Mouse (Mus musculus) intestine, embryonic 16.5 days (tissue): Measurements from ENCODE around the gene Rab44. TPM values are rescaled to one million over a fixed set of nuclear protein-coding genes. Genes with fewer than 3 reads are reported as not detected.

Experiments used
- ATAC-seq: fragments of 200-750 bp; cut with Nextera tagmentation; 2 replicates; pipeline ENCODE4 v1.8.0; 2017; ENCODE audit warnings: moderate TSS enrichment, moderate library complexity
- H3K27ac ChIP-seq: fragments of 300-500 bp; sonication (generic); 2 replicates; pipeline ENCODE4 v1.5.1; 2014; ENCODE audit warnings: mild to moderate bottlenecking, low read length
- H3K27me3 ChIP-seq: fragments of 300-500 bp; sonication (generic); replicated peaks from 2 replicates; pipeline ENCODE4 v1.6.1; 2014; ENCODE audit warnings: low read length, control low read depth, mixed read lengths; ENCODE audit not compliant: control insufficient read depth, insufficient read depth
- H3K36me3 ChIP-seq: fragments of 300-500 bp; sonication (generic); 2 replicates; pipeline ENCODE4 v1.6.1; 2014; ENCODE audit warnings: low read length, control low read depth; ENCODE audit not compliant: control insufficient read depth, insufficient read depth
- H3K4me1 ChIP-seq: fragments of 300-500 bp; sonication (generic); 2 replicates; pipeline ENCODE4 v1.6.1; 2014; ENCODE audit warnings: low read length, control low read depth, mixed read lengths; ENCODE audit not compliant: control insufficient read depth, insufficient read depth
- H3K4me2 ChIP-seq: fragments of 300-500 bp; sonication (generic); 2 replicates; pipeline ENCODE4 v1.6.1; 2014; ENCODE audit warnings: low read depth, low read length, control low read depth
- H3K4me3 ChIP-seq: fragments of 300-500 bp; sonication (generic); 2 replicates; pipeline ENCODE4 v1.5.1; 2014; ENCODE audit warnings: mild to moderate bottlenecking, low read length
- H3K9ac ChIP-seq: fragments of 300-500 bp; sonication (generic); 2 replicates; pipeline ENCODE4 v1.6.1; 2014; ENCODE audit warnings: low read depth, low read length
- H3K9me3 ChIP-seq: fragments of 300-500 bp; sonication (generic); 2 replicates; pipeline ENCODE4 v1.6.1; 2016; ENCODE audit warnings: low read length, control low read depth; ENCODE audit not compliant: control insufficient read depth
- WGBS: fragments of 180-500 bp; shearing (Covaris S2); extraction: QIAGEN DNeasy Blood & Tissue Kit; methylation state at CpG from one replicate; pipeline ENCODE4 v1.1.7; 2014; 5-methylcytosine and 5-hydroxymethylcytosine counted together
- polyA plus RNA-seq: library from polyadenylated mRNA; unstranded; fragments of >200 nt; fragmentation: Nextera tagmentation; extraction: Ambion mirVana; gene quantifications from 2 replicates; pipeline ENCODE4 v1.2.1, GENCODE M21; 2015

Gene Rab44
- polyA plus RNA-seq, 1 experiment from 2014 or later = 0.70 TPM

GRCm38 (mm10) chr17:29074085-29074484 is 39.9 kb upstream of the Rab44 start:
- ATAC-seq = no peak
- H3K27me3 ChIP-seq = no peaks in the 10 kb centered on the region
- 69% methylated on average over 13 of the region's 13 CpGs for WGBS
- H3K4me2 ChIP-seq = no peak overlapping the region
- H3K9me3 ChIP-seq = no peaks in the 10 kb centered on the region
- H3K36me3 ChIP-seq = no peaks in the 10 kb centered on the region
- peaks cover 23% of the 10 kb centered on the region for H3K4me1 ChIP-seq
- H3K27ac ChIP-seq = no peak overlapping the region
- H3K4me3 ChIP-seq = no peak overlapping the region
- no peak overlapping the region for H3K9ac ChIP-seq

- no peak for ATAC-seq
- Histone ChIP-seq H3K9ac (no peak overlapping the region), H3K27ac (no peak overlapping the region), H3K4me3 (no peak overlapping the region), H3K36me3 (no peaks in the 10 kb centered on the region), H3K9me3 (no peaks in the 10 kb centered on the region), H3K4me2 (no peak overlapping the region), H3K4me1 (peaks cover 29% of the 10 kb centered on the region), H3K27me3 (no peaks in the 10 kb centered on the region)
- 85% methylated on average over 8 of the region's 8 CpGs for WGBS
Observed at GRCm38 (mm10) chr17:29076235-29076634, 37.7 kb upstream of the Rab44 start.

GRCm38 (mm10) chr17:29077786-29078509 is 36.0 kb upstream of the Rab44 start:
- ATAC-seq = no peak
- Histone ChIP-seq H3K9ac (peak overlapping the region; percentile 39), H3K27ac (0 out of 2 replicates have a peak overlapping the region, but pooled peaks have one; percentile 27), H3K4me1 (peaks cover 28% of the 10 kb centered on the region), H3K4me2 (peak overlapping the region; percentile 46), H3K4me3 (peak overlapping the region; percentile 33), H3K27me3 (no peaks in the 10 kb centered on the region), H3K9me3 (no peaks in the 10 kb centered on the region), H3K36me3 (no peaks in the 10 kb centered on the region)
- WGBS = 23% methylated on average over 14 of the region's 14 CpGs

- H3K9me3 ChIP-seq = no peaks in the 10 kb centered on the region; the same call in 1 of the 2 replicates
- peak overlapping the region; percentile 33 for H3K4me3 ChIP-seq
- no peaks in the 10 kb centered on the region for H3K27me3 ChIP-seq
- H3K36me3 ChIP-seq = no peaks in the 10 kb centered on the region
- no peak overlapping the region for H3K27ac ChIP-seq
- peak; percentile 36; the same call in 1 of the 2 replicates for ATAC-seq
- H3K4me2 ChIP-seq = peak overlapping the region; percentile 46
- H3K9ac ChIP-seq = peak overlapping the region; percentile 39
- H3K4me1 ChIP-seq = peaks cover 23% of the 10 kb centered on the region
- 15% methylated on average over 25 of the region's 25 CpGs for WGBS
Observed at GRCm38 (mm10) chr17:29078519-29079383, 35.2 kb upstream of the Rab44 start.

GRCm38 (mm10) chr17:29080758-29081617 is 33.0 kb upstream of the Rab44 start:
- H3K9me3 ChIP-seq = peaks cover 3% of the 10 kb centered on the region; the same call in 1 of the 2 replicates
- H3K4me2 ChIP-seq = peak overlapping the region; percentile 26; the same call in 1 of the 2 replicates
- peaks cover 23% of the 10 kb centered on the region for H3K4me1 ChIP-seq
- no peaks in the 10 kb centered on the region for H3K27me3 ChIP-seq
- H3K36me3 ChIP-seq = no peaks in the 10 kb centered on the region
- no peak overlapping the region for H3K4me3 ChIP-seq
- WGBS = 7% methylated on average over 22 of the region's 23 CpGs
- peak overlapping the region; percentile 54 for H3K9ac ChIP-seq
- ATAC-seq = peak; percentile 82
- peak overlapping the region; percentile 30 for H3K27ac ChIP-seq

GRCm38 (mm10) chr17:29081618-29082381 is 32.1 kb upstream of the Rab44 start:
- Histone ChIP-seq H3K27ac (peak overlapping the region; percentile 30; the same call in 1 of the 2 replicates), H3K9ac (peak overlapping the region; percentile 54; the same call in 1 of the 2 replicates), H3K4me1 (peaks cover 23% of the 10 kb centered on the region), H3K9me3 (peaks cover 3% of the 10 kb centered on the region; the same call in 1 of the 2 replicates), H3K27me3 (no peaks in the 10 kb centered on the region), H3K36me3 (no peaks in the 10 kb centered on the region), H3K4me2 (peak overlapping the region; percentile 26), H3K4me3 (no peak overlapping the region)
- WGBS = 20% methylated on average over 21 of the region's 21 CpGs
- ATAC-seq = peak; percentile 13; the same call in 1 of the 2 replicates

GRCm38 (mm10) chr17:29083586-29083985 is 30.4 kb upstream of the Rab44 start:
- no peak for ATAC-seq
- WGBS = 94% methylated on average over 8 of the region's 8 CpGs
- H3K9me3 ChIP-seq = peaks cover 3% of the 10 kb centered on the region; the same call in 1 of the 2 replicates
- no peak overlapping the region for H3K4me2 ChIP-seq
- H3K9ac ChIP-seq = no peak overlapping the region
- no peaks in the 10 kb centered on the region for H3K27me3 ChIP-seq
- no peaks in the 10 kb centered on the region for H3K36me3 ChIP-seq
- H3K4me3 ChIP-seq = no peak overlapping the region
- H3K27ac ChIP-seq = no peak overlapping the region
- peaks cover 19% of the 10 kb centered on the region for H3K4me1 ChIP-seq

GRCm38 (mm10) chr17:29084656-29085055 is 29.3 kb upstream of the Rab44 start:
- Histone ChIP-seq H3K4me1 (peaks cover 13% of the 10 kb centered on the region), H3K9me3 (peaks cover 3% of the 10 kb centered on the region; the same call in 1 of the 2 replicates), H3K4me3 (no peak overlapping the region), H3K4me2 (no peak overlapping the region), H3K27me3 (no peaks in the 10 kb centered on the region), H3K27ac (no peak overlapping the region), H3K36me3 (no peaks in the 10 kb centered on the region), H3K9ac (no peak overlapping the region)
- ATAC-seq = no peak
- 93% methylated on average over 7 of the region's 7 CpGs for WGBS
